8 mouse cellular contexts compared by ENCODE assay signal in the genomic region with DNA sequence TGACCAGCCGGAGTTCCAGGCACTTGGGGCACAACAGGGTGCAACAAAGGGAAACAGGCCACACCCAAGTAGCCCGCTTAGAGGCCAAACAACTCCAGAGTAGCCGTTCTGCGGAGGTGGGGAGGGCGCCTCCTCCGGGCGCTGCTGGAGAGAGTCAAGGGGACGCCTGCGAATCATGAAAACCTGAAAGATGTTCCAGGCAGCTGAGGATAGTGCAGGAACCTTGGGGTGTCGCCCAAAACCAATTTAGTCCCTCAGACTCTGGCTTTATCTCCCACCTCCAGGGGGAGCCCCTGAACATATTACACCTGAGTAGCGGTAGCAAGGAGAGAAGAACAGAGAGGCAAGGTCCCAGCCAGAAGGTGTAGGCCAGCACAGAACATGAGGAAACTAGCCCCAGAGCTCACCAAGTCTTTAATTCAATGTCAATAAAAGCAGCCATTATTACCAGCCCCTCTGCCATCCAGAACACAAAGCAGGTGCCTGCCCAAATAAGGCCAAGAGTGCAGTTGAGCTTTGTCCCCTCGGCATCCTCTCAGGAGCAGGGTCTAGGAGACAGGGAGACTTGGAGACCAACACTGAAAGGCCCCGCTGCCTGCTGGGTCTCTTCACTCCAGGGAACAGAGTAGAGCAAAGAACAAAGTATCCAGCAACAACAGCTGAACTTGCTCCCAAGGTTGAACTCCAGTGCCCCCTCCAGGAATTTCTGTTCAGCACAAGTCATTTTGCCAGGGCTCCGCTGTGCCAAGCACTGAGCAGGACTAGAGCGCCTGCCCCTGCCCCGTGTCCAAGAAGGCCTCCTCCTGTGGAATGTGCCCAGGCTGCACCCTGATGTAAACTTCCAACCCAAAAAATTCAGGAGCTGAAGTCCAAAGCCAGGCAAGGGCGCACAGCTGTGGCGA. TPM values are rescaled to one million over a fixed set of nuclear protein-coding genes. Genes with fewer than 3 reads are reported as not detected.
DNase-seq lines count a peak whose midpoint lies in the region; ATAC-seq lines count a peak whose summit lies in the region.

No protein-coding gene starts in this region.

- peak overlapping the region; percentile 65; the same call in 1 of the 2 replicates for H3K4me3 ChIP-seq in forebrain, embryonic 10.5 days
- no peak overlapping the region for H3K4me3 ChIP-seq in forebrain, embryonic 15.5 days
- H3K4me3 ChIP-seq in forebrain, embryonic 16.5 days (replicated peaks; ENCODE audit: low read length) = no peak overlapping the region
- H3K4me3 ChIP-seq in hindbrain, embryonic 16.5 days (ENCODE audit: low read length) = no peak overlapping the region
- no peak overlapping the region; the same call in 1 of the 2 replicates for H3K4me3 ChIP-seq in midbrain, embryonic 12.5 days
- no peak overlapping the region for H3K4me3 ChIP-seq in stomach, embryonic 16.5 days (replicated peaks; ENCODE audit: low read length)

- H3K9ac ChIP-seq in forebrain, embryonic 15.5 days (replicated peaks) = no peak overlapping the region
- H3K9ac ChIP-seq in forebrain, embryonic 16.5 days (replicated peaks; ENCODE audit: low read depth, low read length) = no peak overlapping the region
- no peak overlapping the region for H3K9ac ChIP-seq in hindbrain, embryonic 16.5 days (ENCODE audit: low read depth, low read length)
- H3K9ac ChIP-seq in midbrain, embryonic 12.5 days (replicated peaks) = no peak overlapping the region
- 0 out of 2 replicates have a peak overlapping the region, but pooled peaks have one; percentile 29 for H3K9ac ChIP-seq in stomach, embryonic 16.5 days (ENCODE audit: low read length)

- 5% methylated on average over 18 of the region's 18 CpGs for WGBS in forebrain, embryonic 10.5 days
- 8% methylated on average over 18 of the region's 18 CpGs for WGBS in forebrain, embryonic 15.5 days
- 5% methylated on average over 18 of the region's 18 CpGs for WGBS in forebrain, embryonic 16.5 days
- 7% methylated on average over 18 of the region's 18 CpGs for WGBS in hindbrain, embryonic 16.5 days
- 8% methylated on average over 18 of the region's 18 CpGs for WGBS in midbrain, embryonic 12.5 days
- 11% methylated on average over 18 of the region's 18 CpGs for WGBS in stomach, embryonic 16.5 days

- H3K27ac ChIP-seq in forebrain, embryonic 10.5 days = no peak overlapping the region
- no peak overlapping the region for H3K27ac ChIP-seq in forebrain, embryonic 15.5 days (replicated peaks)
- H3K27ac ChIP-seq in forebrain, embryonic 16.5 days (ENCODE audit: low read length) = no peak overlapping the region
- no peak overlapping the region for H3K27ac ChIP-seq in hindbrain, embryonic 16.5 days (ENCODE audit: low read depth, low read length)
- H3K27ac ChIP-seq in midbrain, embryonic 12.5 days (replicated peaks) = no peak overlapping the region
- H3K27ac ChIP-seq in stomach, embryonic 16.5 days (ENCODE audit: low read length) = no peak overlapping the region

- peaks cover 59% of the 10 kb centered on the region for H3K4me1 ChIP-seq in forebrain, embryonic 10.5 days
- peaks cover 34% of the 10 kb centered on the region for H3K4me1 ChIP-seq in forebrain, embryonic 15.5 days
- peaks cover 24% of the 10 kb centered on the region for H3K4me1 ChIP-seq in forebrain, embryonic 16.5 days (replicated peaks; ENCODE audit: control insufficient read depth, insufficient read depth, low read length)
- H3K4me1 ChIP-seq in hindbrain, embryonic 16.5 days (ENCODE audit: control insufficient read depth, insufficient read depth, low read depth, low read length) = peaks cover 31% of the 10 kb centered on the region
- H3K4me1 ChIP-seq in midbrain, embryonic 12.5 days = peaks cover 27% of the 10 kb centered on the region; the same call in 1 of the 2 replicates
- H3K4me1 ChIP-seq in stomach, embryonic 16.5 days (ENCODE audit: control insufficient read depth, insufficient read depth, low read length) = peaks cover 22% of the 10 kb centered on the region

- H3K36me3 ChIP-seq in forebrain, embryonic 10.5 days (replicated peaks) = no peaks in the 10 kb centered on the region
- H3K36me3 ChIP-seq in forebrain, embryonic 15.5 days = no peaks in the 10 kb centered on the region
- no peaks in the 10 kb centered on the region for H3K36me3 ChIP-seq in forebrain, embryonic 16.5 days (ENCODE audit: control insufficient read depth, insufficient read depth)
- H3K36me3 ChIP-seq in hindbrain, embryonic 16.5 days (ENCODE audit: control insufficient read depth, insufficient read depth, low read length) = no peaks in the 10 kb centered on the region
- no peaks in the 10 kb centered on the region for H3K36me3 ChIP-seq in midbrain, embryonic 12.5 days
- no peaks in the 10 kb centered on the region for H3K36me3 ChIP-seq in stomach, embryonic 16.5 days (ENCODE audit: control insufficient read depth, insufficient read depth, low read length)

- DNase-seq in forebrain, embryonic 10.5 days (ENCODE audit: extremely low spot score, low spot score) = peak; percentile 64
- peak; percentile 77 to 83 for DNase-seq in adrenal gland, postnatal 36 days
- peak; percentile 61 for DNase-seq in left cerebral cortex, postnatal 4 days

- intact Hi-C loops in left cerebral cortex, postnatal 4 days (cut with DNase I) = loop anchor here (2.0 to 5.0 kb wide), 3 partner anchors 76 to 416 kb away; no protein-coding TSS in a partner anchor

- H3K9me3 ChIP-seq in forebrain, embryonic 10.5 days = no peaks in the 10 kb centered on the region
- no peaks in the 10 kb centered on the region for H3K9me3 ChIP-seq in forebrain, embryonic 15.5 days
- no peaks in the 10 kb centered on the region for H3K9me3 ChIP-seq in forebrain, embryonic 16.5 days (ENCODE audit: control insufficient read depth, low read length)
- no peaks in the 10 kb centered on the region for H3K9me3 ChIP-seq in hindbrain, embryonic 16.5 days (ENCODE audit: control insufficient read depth, low read length)
- no peaks in the 10 kb centered on the region for H3K9me3 ChIP-seq in midbrain, embryonic 12.5 days
- no peaks in the 10 kb centered on the region for H3K9me3 ChIP-seq in stomach, embryonic 16.5 days (replicated peaks; ENCODE audit: control insufficient read depth, low read length)

- peaks cover 82% of the 10 kb centered on the region for H3K27me3 ChIP-seq in forebrain, embryonic 10.5 days (ENCODE audit: poor library complexity, severe bottlenecking)
- no peaks in the 10 kb centered on the region; the same call in 1 of the 2 replicates for H3K27me3 ChIP-seq in forebrain, embryonic 15.5 days
- H3K27me3 ChIP-seq in forebrain, embryonic 16.5 days (replicated peaks; ENCODE audit: control insufficient read depth, insufficient read depth, low read length) = peaks cover 4% of the 10 kb centered on the region; the same call in 1 of the 2 replicates
- H3K27me3 ChIP-seq in hindbrain, embryonic 16.5 days (replicated peaks; ENCODE audit: control insufficient read depth, insufficient read depth, low read length) = no peaks in the 10 kb centered on the region; the same call in 1 of the 2 replicates
- peaks cover 67% of the 10 kb centered on the region for H3K27me3 ChIP-seq in midbrain, embryonic 12.5 days
- no peaks in the 10 kb centered on the region for H3K27me3 ChIP-seq in stomach, embryonic 16.5 days (ENCODE audit: control insufficient read depth, insufficient read depth, low read length)

- no peak overlapping the region for H3K4me2 ChIP-seq in forebrain, embryonic 15.5 days (replicated peaks)
- H3K4me2 ChIP-seq in forebrain, embryonic 16.5 days (ENCODE audit: low read length) = no peak overlapping the region
- peak overlapping the region; percentile 16 for H3K4me2 ChIP-seq in hindbrain, embryonic 16.5 days (ENCODE audit: low read length)
- H3K4me2 ChIP-seq in midbrain, embryonic 12.5 days (replicated peaks) = peak overlapping the region; percentile 98
- peak overlapping the region; percentile 99 for H3K4me2 ChIP-seq in stomach, embryonic 16.5 days (ENCODE audit: low read depth, low read length)

- ATAC-seq in forebrain, embryonic 15.5 days (replicated peaks) = no peak
- ATAC-seq in forebrain, embryonic 16.5 days = 0 out of 2 replicates have a peak, but pooled peaks have one; percentile 2
- 0 out of 2 replicates have a peak, but pooled peaks have one; percentile 4 for ATAC-seq in hindbrain, embryonic 16.5 days
- no peak for ATAC-seq in midbrain, embryonic 12.5 days (ENCODE audit: low FRiP score, low read depth)
- ATAC-seq in stomach, embryonic 16.5 days (ENCODE audit: insufficient read depth, low FRiP score) = peak; percentile 27; the same call in 1 of the 2 replicates

RNA-seq across cellular contexts. Expression of a gene that starts 0.8 kb away (rescaled TPM):
- 4.7 and 4.8 TPM in 2 replicates for polyA plus RNA-seq in forebrain, embryonic 10.5 days (2016; fragmentation: Nextera tagmentation; extraction: Ambion mirVana)
- polyA plus RNA-seq in forebrain, embryonic 15.5 days (2015; fragmentation: Nextera tagmentation; extraction: Ambion mirVana) = 7.3 and 7.9 TPM in 2 replicates
- 10 to 100 TPM; 13.9 to 24.5 TPM for total RNA-seq in adrenal gland, postnatal 36 days (2021)
- 5.5 and 7.0 TPM in 2 replicates for polyA plus RNA-seq in forebrain, embryonic 16.5 days (2015; fragmentation: Nextera tagmentation; extraction: Ambion mirVana)
- 11.8 and 15.5 TPM in 2 replicates for polyA plus RNA-seq in hindbrain, embryonic 16.5 days (2015; fragmentation: Nextera tagmentation; extraction: Ambion mirVana)
- total RNA-seq in left cerebral cortex, postnatal 4 days (2021) = 10 to 100 TPM; 33.9 to 35.4 TPM
- polyA plus RNA-seq in midbrain, embryonic 12.5 days (2016; fragmentation: Nextera tagmentation; extraction: Ambion mirVana) = 13.2 and 17.4 TPM in 2 replicates
- 11.4 and 11.8 TPM in 2 replicates for polyA plus RNA-seq in stomach, embryonic 16.5 days (2015; fragmentation: Nextera tagmentation; extraction: Ambion mirVana)

Comparison
In these comparisons a context has a peak if more than half of its experiments do, and no peak if none do; other contexts are left out.
1. ATAC-seq: peak in forebrain, embryonic 16.5 days (single experiment), hindbrain, embryonic 16.5 days (single experiment) and stomach, embryonic 16.5 days (single experiment); none in forebrain, embryonic 15.5 days (single experiment) and midbrain, embryonic 12.5 days (single experiment).
2. H3K4me2 ChIP-seq: peak in hindbrain, embryonic 16.5 days (single experiment), midbrain, embryonic 12.5 days (single experiment) and stomach, embryonic 16.5 days (single experiment); none in forebrain, embryonic 15.5 days (single experiment) and forebrain, embryonic 16.5 days (single experiment).
3. Peak in every context shown above with its lines, with median percentiles within 50 percentile points of each other: DNase-seq.